Mouse (Mus musculus) left cerebral cortex, adult 11 months (tissue): Measurements from ENCODE around the gene Fam169b.
"Not testable (repeated sequence)": the region's sequence is repeated elsewhere in the genome, so short reads cannot be mapped to it uniquely, and the experiment has no call there.

Experiments
- DNase-seq: peaks from one replicate; pipeline ENCODE4 v3.0.0; 2022; ENCODE audit warnings: low spot score

Gene Fam169b

GRCm38 (mm10) chr7:68286526-68287481 is 13.2 kb downstream of the Fam169b start:
- DNase-seq: no peak

- DNase-seq: no peak
Measured at GRCm38 (mm10) chr7:68287582-68287981, 13.9 kb downstream of the Fam169b start.

GRCm38 (mm10) chr7:68288000-68288399 is 14.4 kb downstream of the Fam169b start:
- DNase-seq: not testable (repeated sequence)

- DNase-seq: no peak
Measured at GRCm38 (mm10) chr7:68289081-68289480, 15.4 kb downstream of the Fam169b start.

- no peak for DNase-seq
Measured at GRCm38 (mm10) chr7:68291603-68292002, 18.0 kb downstream of the Fam169b start.

GRCm38 (mm10) chr7:68293997-68294789 is 20.6 kb downstream of the Fam169b start:
- no peak for DNase-seq

GRCm38 (mm10) chr7:68296487-68296886 is 22.8 kb downstream of the Fam169b start:
- no peak for DNase-seq

GRCm38 (mm10) chr7:68298381-68299076 is 24.9 kb downstream of the Fam169b start:
- no peak for DNase-seq

GRCm38 (mm10) chr7:68301160-68301559 is 27.5 kb downstream of the Fam169b start:
- no peak for DNase-seq

- peak; percentile 53 for DNase-seq
Measured at GRCm38 (mm10) chr7:68302586-68303433, 29.2 kb downstream of the Fam169b start.

GRCm38 (mm10) chr7:68303685-68304084 is 30.0 kb downstream of the Fam169b start:
- no peak for DNase-seq

- DNase-seq: no peak
Measured at GRCm38 (mm10) chr7:68305781-68306575, 32.3 kb downstream of the Fam169b start.

- no peak for DNase-seq
Measured at GRCm38 (mm10) chr7:68306756-68307155, 33.1 kb downstream of the Fam169b start.

- no peak for DNase-seq
Measured at GRCm38 (mm10) chr7:68311469-68311868, 37.8 kb downstream of the Fam169b start.

GRCm38 (mm10) chr7:68312395-68312794 is 38.8 kb downstream of the Fam169b start:
- no peak for DNase-seq

- no peak for DNase-seq
Measured at GRCm38 (mm10) chr7:68313038-68313782, 39.6 kb downstream of the Fam169b start.

GRCm38 (mm10) chr7:68314286-68314685 is 40.6 kb downstream of the Fam169b start:
- no peak for DNase-seq

GRCm38 (mm10) chr7:68315068-68315467 is 41.4 kb downstream of the Fam169b start:
- no peak for DNase-seq

GRCm38 (mm10) chr7:68318006-68318788 is 44.6 kb downstream of the Fam169b start:
- DNase-seq: no peak
